Mouse (Mus musculus) brown adipose tissue, adult 24 weeks (tissue): ENCODE data around the gene Tapt1. TPM values are rescaled to one million over a fixed set of nuclear protein-coding genes. Genes with fewer than 3 reads are reported as not detected.
"Not testable (repeated sequence)": the region's sequence is repeated elsewhere in the genome, so short reads cannot be mapped to it uniquely, and the experiment has no call there.

ENCODE experiments used
- H3K27ac ChIP-seq: fragments of 200-500 bp; replicated peaks from 2 replicates; pipeline ENCODE4 v1.5.1; 2012; ENCODE audit warnings: low read depth, mild to moderate bottlenecking, low read length
- H3K4me1 ChIP-seq: fragments of 200-500 bp; 2 replicates; pipeline ENCODE4 v1.6.1; 2012; ENCODE audit warnings: low read length, mixed read lengths; ENCODE audit not compliant: control insufficient read depth, insufficient read depth, insufficient read length
- H3K4me3 ChIP-seq: fragments of 200-500 bp; 2 replicates; pipeline ENCODE4 v1.5.1; 2012; ENCODE audit warnings: low read depth, mild to moderate bottlenecking, low read length, moderate library complexity; ENCODE audit not compliant: insufficient read depth
- polyA plus RNA-seq: library from polyadenylated mRNA; stranded (reverse); fragments of >200 nt; gene quantifications from 2 replicates; pipeline ENCODE4 v1.2.4, GENCODE M21; 2012; ENCODE audit not compliant: missing spikeins, insufficient read depth, insufficient read length

The Tapt1 gene
- polyA plus RNA-seq, 1 experiment = 25.2 TPM

- Histone ChIP-seq H3K4me3 (no peak overlapping the region), H3K4me1 (no peaks in the 10 kb centered on the region), H3K27ac (no peak overlapping the region)
Measured at GRCm38 (mm10) chr5:44151327-44152051, 74.9 kb downstream of the Tapt1 start.

GRCm38 (mm10) chr5:44147732-44148131 lies 78.7 kb downstream of the Tapt1 start:
- Histone ChIP-seq H3K27ac (no peak overlapping the region), H3K4me3 (no peak overlapping the region), H3K4me1 (no peaks in the 10 kb centered on the region)

GRCm38 (mm10) chr5:44146437-44147332 lies 79.7 kb downstream of the Tapt1 start:
- Histone ChIP-seq H3K4me1 (no peaks in the 10 kb centered on the region), H3K4me3 (no peak overlapping the region), H3K27ac (no peak overlapping the region)

- H3K4me3 ChIP-seq = no peak overlapping the region
- H3K4me1 ChIP-seq = no peaks in the 10 kb centered on the region
- no peak overlapping the region for H3K27ac ChIP-seq
Measured at GRCm38 (mm10) chr5:44143467-44144235, 82.8 kb downstream of the Tapt1 start.

- H3K27ac ChIP-seq = no peak overlapping the region
- H3K4me1 ChIP-seq = no peaks in the 10 kb centered on the region
- no peak overlapping the region for H3K4me3 ChIP-seq
Measured at GRCm38 (mm10) chr5:44127487-44127886, 98.9 kb downstream of the Tapt1 start.

GRCm38 (mm10) chr5:44126574-44126973 lies 99.9 kb downstream of the Tapt1 start:
- H3K4me3 ChIP-seq, H3K27ac ChIP-seq, H3K4me1 ChIP-seq: not testable (repeated sequence)

Other genes with a start within 250 kb of the Tapt1 start
- 0.92 TPM in 1 of 2 replicates, not detected in the other for gene Fgfbp1, start 244.8 kb downstream of the Tapt1 start, polyA plus RNA-seq
- gene Prom1, start 124.6 kb downstream of the Tapt1 start, polyA plus RNA-seq = not detected in 2 replicates